Mouse (Mus musculus): ENCODE measurements around the gene Pstpip1.
A peak's percentile ranks its signal among the peaks of the same experiment; 100 is the strongest.

The Pstpip1 gene

DNA sequence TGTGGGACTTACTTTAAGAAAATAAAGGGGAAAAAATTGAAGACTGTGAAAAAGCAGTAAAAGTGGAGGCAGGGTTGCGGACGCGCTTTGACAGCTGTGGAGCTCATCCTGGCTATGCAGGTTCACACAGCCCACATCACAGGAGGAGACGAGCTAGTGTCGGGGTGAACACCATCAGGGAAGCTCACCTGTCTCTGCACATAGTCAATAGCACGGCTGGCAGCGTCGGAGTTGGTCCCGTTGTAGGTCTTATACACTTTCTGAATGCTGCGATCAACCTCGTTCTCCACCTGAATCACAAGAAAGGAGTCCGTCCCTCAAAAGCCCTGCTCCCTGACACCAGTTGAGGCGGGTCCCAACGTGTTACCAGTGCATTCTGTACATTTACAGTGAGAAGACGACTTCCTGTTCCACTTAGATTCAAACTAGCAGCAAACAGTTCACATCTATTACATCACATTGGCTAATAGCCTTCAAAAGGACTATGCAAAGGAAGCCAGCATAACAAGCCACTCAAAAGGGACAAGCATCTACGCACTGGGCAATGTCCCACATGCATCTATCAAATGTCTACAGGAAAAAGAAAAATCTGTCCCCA lies 56.7 kb downstream of the Pstpip1 start:
- no peak for DNase-seq (ENCODE audit: inconsistent age in 2 of 2, low spot score in 1 of 2)

DNA sequence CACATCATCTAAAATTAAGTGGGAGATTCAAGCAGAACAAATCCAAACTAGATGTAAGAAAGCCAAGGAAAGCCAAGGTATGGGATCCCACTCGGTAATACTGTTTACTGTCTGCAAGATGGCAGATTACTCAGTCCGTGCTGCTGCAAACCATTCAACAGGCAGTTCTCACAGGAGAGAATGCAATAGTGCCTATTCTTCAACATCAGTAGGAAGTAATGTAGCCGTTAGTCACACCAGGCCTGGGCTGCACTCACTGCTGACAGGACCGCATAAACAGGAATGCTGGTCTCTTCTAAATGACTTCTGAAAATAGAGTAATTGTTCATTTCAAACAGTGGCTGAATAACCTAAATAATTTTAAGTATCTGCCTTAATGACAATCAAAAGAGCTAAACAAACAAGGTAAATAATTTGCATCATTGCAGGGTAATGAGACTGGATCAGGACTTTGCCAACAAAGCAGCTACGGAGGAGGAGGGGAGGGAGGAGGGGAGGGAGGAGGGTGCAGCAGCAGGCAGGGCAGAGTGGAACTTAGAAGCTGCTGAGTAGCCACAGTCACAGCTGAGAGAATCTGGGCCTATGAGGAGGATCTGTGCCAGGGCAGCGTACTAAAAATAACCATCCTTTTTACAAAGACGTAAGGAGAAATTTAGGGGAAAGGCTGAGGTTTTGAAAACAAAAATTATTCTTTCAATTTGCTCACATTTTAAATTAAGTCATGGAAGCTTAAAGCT lies 62.2 kb downstream of the Pstpip1 start:
- DNase-seq (ENCODE audit: inconsistent age in 2 of 2, low spot score in 1 of 2), result peak in 1 of 2 experiments; percentile 60

DNA sequence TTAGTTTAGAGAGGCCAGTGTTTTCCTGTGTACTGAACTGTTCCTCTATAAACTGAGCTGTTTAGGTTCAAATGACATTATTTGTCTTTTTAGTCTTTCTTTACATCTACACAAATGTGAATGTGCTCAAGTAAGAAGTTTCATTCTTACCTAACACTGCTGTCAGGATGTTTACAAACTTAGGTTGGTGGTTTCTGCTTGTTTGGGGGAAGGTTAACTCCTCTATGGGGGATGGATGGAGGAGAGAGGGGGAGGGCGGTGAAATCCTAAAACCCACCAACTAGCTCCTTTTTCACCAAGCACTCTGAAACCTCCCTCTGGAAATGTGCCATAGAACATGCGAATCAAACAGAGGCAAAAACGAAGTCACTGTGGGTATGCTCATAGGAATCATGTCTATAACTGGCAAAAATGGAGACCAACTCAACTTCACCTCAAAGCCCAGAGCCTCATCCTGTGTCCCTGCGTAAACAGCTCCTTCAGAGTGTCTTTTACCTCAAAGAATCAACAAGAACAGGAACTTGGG lies 62.8 kb downstream of the Pstpip1 start:
- peak in 1 of 2 experiments; percentile 39 for DNase-seq (ENCODE audit: inconsistent age in 2 of 2, low spot score in 1 of 2)

DNA sequence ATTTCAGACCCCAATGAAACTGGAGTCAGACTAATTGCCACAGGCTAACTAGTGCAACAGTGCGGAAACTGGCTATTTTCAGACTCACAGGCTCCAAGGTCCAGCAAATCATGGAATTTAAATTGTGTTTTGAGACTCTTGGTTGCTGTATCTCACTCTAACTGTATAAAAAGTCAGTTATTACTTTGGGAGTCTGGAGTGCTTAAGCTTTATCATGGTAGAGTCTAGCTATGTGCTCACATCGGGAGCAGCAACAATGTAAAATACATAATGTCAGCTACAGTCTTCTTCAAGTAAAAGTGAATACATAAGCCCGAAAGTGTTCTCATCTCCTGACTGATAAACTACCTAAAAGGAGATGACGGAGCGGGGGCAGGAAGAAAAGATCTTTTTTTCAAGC lies 64.8 kb downstream of the Pstpip1 start:
- DNase-seq (ENCODE audit: inconsistent age in 2 of 2, low spot score in 1 of 2), result no peak

DNA sequence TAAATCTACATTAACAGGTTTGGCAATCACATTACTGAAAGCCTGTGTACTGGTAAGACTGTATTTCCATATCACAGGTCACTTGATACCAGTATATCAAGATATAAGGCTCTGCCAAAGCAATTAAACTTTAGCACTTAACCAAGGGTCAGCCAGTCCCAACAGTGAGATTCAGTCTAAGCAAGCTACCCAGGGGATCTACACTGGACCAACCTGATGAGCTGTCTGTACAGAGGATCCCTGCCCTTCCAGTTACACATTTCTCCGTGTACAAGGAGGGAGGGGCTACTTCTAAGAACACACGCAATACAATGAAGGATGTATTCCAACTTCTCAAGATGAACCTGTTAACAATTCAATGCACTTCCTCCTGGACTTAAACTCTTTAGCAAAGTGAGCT lies 68.3 kb downstream of the Pstpip1 start:
- DNase-seq (ENCODE audit: inconsistent age in 2 of 2, low spot score in 1 of 2), result no peak

DNA sequence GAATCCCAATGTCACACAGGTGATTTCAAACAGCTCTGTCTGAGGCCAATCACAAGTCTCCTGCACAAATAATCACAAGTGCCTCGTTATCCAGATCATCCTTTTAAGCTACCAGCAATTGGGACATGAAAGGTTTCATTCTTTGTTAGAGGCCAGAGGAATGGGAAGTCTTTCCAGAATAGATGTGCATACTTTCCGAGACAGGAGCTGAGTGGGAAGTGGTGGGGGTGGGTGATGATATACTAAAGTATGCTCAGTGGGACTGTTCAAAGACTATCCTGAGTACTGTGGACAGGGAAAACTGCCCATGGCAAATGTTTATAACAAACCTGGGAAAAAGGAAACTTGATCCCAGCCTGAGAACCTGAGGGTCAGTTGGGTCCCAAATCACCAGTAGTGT lies 69.7 kb downstream of the Pstpip1 start:
- DNase-seq (ENCODE audit: inconsistent age in 2 of 2, low spot score in 1 of 2), result no peak

DNA sequence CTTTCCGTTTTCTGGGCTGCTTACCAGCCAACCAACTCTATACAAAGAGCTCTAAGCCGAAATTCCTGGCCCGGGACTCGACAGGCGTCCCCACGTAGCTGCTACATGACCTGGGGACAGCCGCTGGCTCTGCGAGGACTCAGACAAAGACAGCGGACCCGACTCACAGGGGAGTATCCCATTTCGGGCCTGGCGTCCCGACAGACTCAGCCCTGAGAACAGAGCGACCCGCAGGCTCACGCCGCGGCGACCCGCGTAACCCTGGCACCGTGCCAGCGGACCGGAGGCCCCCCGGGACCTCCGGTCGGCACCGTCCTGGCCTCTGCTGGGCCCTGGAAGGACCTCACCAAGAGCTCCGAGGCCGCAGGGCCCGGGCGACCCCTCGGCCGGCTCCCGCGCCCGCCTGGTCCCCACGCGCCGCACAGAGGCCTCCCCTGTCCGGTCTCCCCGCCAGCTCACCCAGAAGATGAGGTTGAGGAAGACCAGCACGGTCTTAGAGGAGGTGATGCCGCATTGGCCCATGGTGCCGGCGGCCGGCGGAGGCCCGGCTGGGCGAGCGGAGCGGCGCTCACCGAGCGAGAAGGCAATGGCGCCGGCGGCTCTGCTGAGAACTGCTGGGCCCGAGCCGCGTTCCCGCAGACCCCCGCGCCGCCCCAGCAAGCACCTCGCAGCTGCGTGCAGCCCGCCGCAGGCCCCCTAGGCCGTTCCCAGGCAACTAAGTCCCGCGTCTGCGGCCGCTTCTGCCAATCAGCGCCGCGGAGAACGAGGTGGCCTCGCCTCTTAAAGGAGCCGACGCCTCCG lies 70.8 kb downstream of the Pstpip1 start:
- DNase-seq (ENCODE audit: inconsistent age in 2 of 2, low spot score in 1 of 2), result peak; percentile 91 to 97

DNA sequence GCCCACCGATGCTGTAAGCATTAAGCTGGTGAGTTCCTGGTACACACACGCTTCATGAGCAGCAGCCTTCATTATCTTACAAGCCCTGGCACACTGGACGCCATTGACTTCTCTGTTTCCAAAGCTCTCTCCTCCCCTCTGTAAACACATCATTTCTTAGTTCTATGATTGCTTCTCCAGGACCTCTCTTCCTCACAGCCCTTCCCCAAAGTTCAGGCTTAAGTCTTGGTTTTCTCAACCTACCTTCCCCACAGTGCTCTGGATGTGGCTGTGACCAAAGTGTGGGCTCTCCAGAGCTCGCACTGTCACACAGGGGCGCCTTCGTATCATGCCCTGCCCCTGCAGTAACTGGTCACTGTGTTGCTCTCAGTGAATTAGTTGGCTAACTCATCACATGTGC lies 75.6 kb downstream of the Pstpip1 start, which contains the start of gene Tspan3:
Gene Tspan3 (minus strand): TSS at position 101 of the 400 bp plus-strand sequence.
- no peak for DNase-seq (ENCODE audit: inconsistent age in 2 of 2, low spot score in 1 of 2)

DNA sequence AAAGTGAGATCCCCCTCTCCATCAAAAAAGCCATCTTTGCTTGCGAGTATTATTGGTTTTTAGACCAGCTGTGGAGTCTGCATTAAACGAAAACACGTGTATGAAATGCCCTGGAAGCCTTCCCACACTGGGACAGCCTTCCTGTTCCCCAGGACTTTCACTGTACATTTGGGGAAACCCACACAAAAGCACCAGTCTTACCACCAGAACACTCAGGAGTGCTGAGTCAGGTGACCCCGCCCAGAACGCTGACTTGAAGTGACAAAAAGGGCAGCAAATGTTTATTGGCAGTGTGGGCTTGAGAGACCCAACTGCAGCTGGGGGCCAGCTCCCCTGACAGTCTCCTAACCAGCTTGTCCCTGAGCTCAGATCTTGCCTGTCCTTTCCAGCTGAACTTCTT lies 76.4 kb downstream of the Pstpip1 start:
- no peak for DNase-seq (ENCODE audit: inconsistent age in 2 of 2, low spot score in 1 of 2)

DNA sequence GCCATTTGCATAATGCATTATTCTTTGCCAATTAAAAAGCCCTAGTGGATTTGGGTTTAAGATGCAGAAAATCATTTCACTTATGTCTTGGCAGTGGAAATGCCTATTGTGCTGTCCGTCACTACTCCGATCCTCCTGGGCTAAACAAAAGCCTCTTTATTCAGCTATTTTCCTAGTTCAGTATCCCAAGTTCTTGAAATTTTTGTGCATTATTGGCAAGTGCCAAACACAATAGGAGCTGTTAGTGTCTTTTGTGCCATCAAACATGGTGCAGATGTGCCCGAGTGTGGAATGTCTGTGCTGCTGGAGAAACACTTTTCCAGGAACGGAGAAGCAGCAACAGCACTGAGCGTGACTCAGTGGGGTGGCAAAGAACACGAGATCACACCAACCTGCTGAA lies 77.9 kb downstream of the Pstpip1 start:
- DNase-seq (ENCODE audit: inconsistent age in 2 of 2, low spot score in 1 of 2), result no peak

DNA sequence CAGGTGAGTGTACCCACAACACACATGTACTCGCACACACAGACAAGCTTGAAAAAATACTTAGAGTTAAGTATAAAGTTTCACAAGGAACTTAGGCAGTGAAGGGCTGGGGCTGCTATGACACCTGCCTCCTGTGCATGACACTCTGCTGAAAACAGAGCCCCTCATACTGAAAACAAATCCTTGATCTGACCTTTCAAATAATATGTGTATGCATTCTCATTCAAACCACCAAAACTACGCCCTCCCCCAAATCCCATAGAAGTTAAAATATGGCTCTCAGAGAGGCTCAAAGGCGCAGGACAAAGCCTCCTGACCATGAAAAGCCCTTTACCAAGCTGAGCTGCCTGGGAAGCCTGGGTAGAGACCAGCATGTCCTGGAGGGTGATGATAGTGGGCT lies 85.6 kb downstream of the Pstpip1 start:
- DNase-seq (ENCODE audit: inconsistent age in 2 of 2, low spot score in 1 of 2), result no peak

DNA sequence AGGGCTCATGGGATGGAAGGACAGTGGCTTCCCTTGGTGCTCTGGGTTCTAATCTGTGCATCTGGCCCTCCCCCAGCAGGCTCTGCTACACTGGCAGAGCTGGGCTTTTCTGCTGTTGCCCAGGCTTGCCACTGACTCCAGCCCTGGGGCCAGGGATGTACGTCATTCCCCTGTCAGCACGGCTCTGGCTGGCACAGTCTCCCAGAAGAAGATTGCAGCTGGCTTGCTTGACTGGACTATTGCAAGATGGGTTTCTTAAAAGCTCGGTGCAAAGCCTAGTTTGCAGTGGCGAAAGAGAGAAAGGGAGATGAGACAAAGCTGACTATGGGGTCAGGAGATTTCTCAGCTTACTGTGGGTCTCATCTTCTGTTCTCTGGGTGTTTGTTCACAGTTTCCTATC lies 87.6 kb downstream of the Pstpip1 start:
- peak; percentile 23 to 53 for DNase-seq (ENCODE audit: inconsistent age in 2 of 2, low spot score in 1 of 2)

Data from adrenal gland, adult (tissue).